Mouse (Mus musculus): ENCODE results near the gene Topbp1. TPM values are rescaled to one million over a fixed set of nuclear protein-coding genes. Genes with fewer than 3 reads are reported as not detected.

Topbp1 gene
- polyA plus RNA-seq, 1 experiment from 2014 or later, result 68.1 TPM

GRCm38 (mm10) chr9:103301086-103301485 lies 3.9 kb upstream of the Topbp1 start:
- ATAC-seq (ENCODE audit: insufficient number of reproducible peaks, insufficient read depth, low FRiP score, low TSS enrichment, low read depth), result no peak
- Histone ChIP-seq H3K36me3 (no peaks in the 10 kb centered on the region), H3K9ac (no peak overlapping the region), H3K4me1 (peaks cover 9% of the 10 kb centered on the region; the same call in 1 of the 2 replicates), H3K4me2 (no peak overlapping the region), H3K27me3 (no peaks in the 10 kb centered on the region), H3K9me3 (no peaks in the 10 kb centered on the region), H3K27ac (no peak overlapping the region), H3K4me3 (no peak overlapping the region)
- WGBS, result 91% methylated on average over 8 of the region's 8 CpGs

GRCm38 (mm10) chr9:103302239-103302638 lies 2.8 kb upstream of the Topbp1 start:
- 70% methylated on average over 4 of the region's 4 CpGs for WGBS
- H3K27ac ChIP-seq, result no peak overlapping the region
- no peak overlapping the region for H3K4me3 ChIP-seq
- no peak overlapping the region for H3K4me2 ChIP-seq
- no peaks in the 10 kb centered on the region for H3K9me3 ChIP-seq
- ATAC-seq (ENCODE audit: insufficient number of reproducible peaks, insufficient read depth, low FRiP score, low TSS enrichment, low read depth), result no peak
- H3K27me3 ChIP-seq, result no peaks in the 10 kb centered on the region
- H3K9ac ChIP-seq, result no peak overlapping the region
- no peaks in the 10 kb centered on the region for H3K36me3 ChIP-seq
- H3K4me1 ChIP-seq, result peaks cover 18% of the 10 kb centered on the region

- no peaks in the 10 kb centered on the region for H3K27me3 ChIP-seq
- H3K36me3 ChIP-seq, result no peaks in the 10 kb centered on the region
- no peak overlapping the region for H3K4me2 ChIP-seq
- no peak for ATAC-seq (ENCODE audit: insufficient number of reproducible peaks, insufficient read depth, low FRiP score, low TSS enrichment, low read depth)
- H3K9me3 ChIP-seq, result no peaks in the 10 kb centered on the region
- H3K4me1 ChIP-seq, result peaks cover 20% of the 10 kb centered on the region
- no peak overlapping the region for H3K9ac ChIP-seq
- H3K27ac ChIP-seq, result no peak overlapping the region
- no peak overlapping the region for H3K4me3 ChIP-seq
- 58% methylated on average over 3 of the region's 3 CpGs for WGBS
Measured at GRCm38 (mm10) chr9:103302666-103303065, 2.3 kb upstream of the Topbp1 start.

GRCm38 (mm10) chr9:103305332-103306041 lies 472 bp downstream of the Topbp1 start:
- H3K4me2 ChIP-seq, result peak overlapping the region; percentile 76
- under 1% methylated on average over 40 of the region's 40 CpGs for WGBS
- peaks cover 20% of the 10 kb centered on the region for H3K36me3 ChIP-seq
- ATAC-seq (ENCODE audit: insufficient number of reproducible peaks, insufficient read depth, low FRiP score, low TSS enrichment, low read depth), result peak; percentile 48
- H3K9me3 ChIP-seq, result no peaks in the 10 kb centered on the region
- H3K4me1 ChIP-seq, result peaks cover 20% of the 10 kb centered on the region
- H3K27me3 ChIP-seq, result no peaks in the 10 kb centered on the region
- H3K27ac ChIP-seq, result peak overlapping the region; percentile 90
- peak overlapping the region; percentile 94 for H3K9ac ChIP-seq
- peak overlapping the region; percentile 93 for H3K4me3 ChIP-seq

- Histone ChIP-seq H3K9me3 (no peaks in the 10 kb centered on the region), H3K27ac (no peak overlapping the region), H3K36me3 (peaks cover 55% of the 10 kb centered on the region), H3K4me1 (peaks cover 14% of the 10 kb centered on the region), H3K4me3 (no peak overlapping the region), H3K27me3 (no peaks in the 10 kb centered on the region), H3K9ac (no peak overlapping the region), H3K4me2 (no peak overlapping the region)
- ATAC-seq (ENCODE audit: insufficient number of reproducible peaks, insufficient read depth, low FRiP score, low TSS enrichment, low read depth), result no peak
- 83% methylated on average over 6 of the region's 6 CpGs for WGBS
Measured at GRCm38 (mm10) chr9:103309832-103310231, 4.8 kb downstream of the Topbp1 start.

GRCm38 (mm10) chr9:103324678-103325077 lies 19.7 kb downstream of the Topbp1 start:
- no peak overlapping the region for H3K4me2 ChIP-seq

GRCm38 (mm10) chr9:103326449-103326848 lies 21.4 kb downstream of the Topbp1 start:
- Histone ChIP-seq H3K9ac (no peak overlapping the region), H3K4me2 (no peak overlapping the region), H3K9me3 (no peaks in the 10 kb centered on the region), H3K36me3 (peaks cover 88% of the 10 kb centered on the region), H3K27ac (no peak overlapping the region), H3K4me3 (no peak overlapping the region), H3K27me3 (no peaks in the 10 kb centered on the region), H3K4me1 (no peaks in the 10 kb centered on the region)
- 90% methylated on average over 9 of the region's 9 CpGs for WGBS
- no peak for ATAC-seq (ENCODE audit: insufficient number of reproducible peaks, insufficient read depth, low FRiP score, low TSS enrichment, low read depth)

More at GRCm38 (mm10) chr9:103324678-103325077, 19.7 kb downstream of the Topbp1 start:
- no peaks in the 10 kb centered on the region for H3K9me3 ChIP-seq
- no peak overlapping the region for H3K27ac ChIP-seq
- H3K4me1 ChIP-seq, result no peaks in the 10 kb centered on the region
- no peak for ATAC-seq (ENCODE audit: insufficient number of reproducible peaks, insufficient read depth, low FRiP score, low TSS enrichment, low read depth)
- peaks cover 92% of the 10 kb centered on the region for H3K36me3 ChIP-seq
- no peaks in the 10 kb centered on the region for H3K27me3 ChIP-seq
- no peak overlapping the region for H3K9ac ChIP-seq
- WGBS, result 69% methylated on average over 1 of the region's 2 CpGs
- no peak overlapping the region for H3K4me3 ChIP-seq

- H3K4me2 ChIP-seq, result no peak overlapping the region
- peaks cover 91% of the 10 kb centered on the region for H3K36me3 ChIP-seq
- H3K27ac ChIP-seq, result no peak overlapping the region
- no peak for ATAC-seq (ENCODE audit: insufficient number of reproducible peaks, insufficient read depth, low FRiP score, low TSS enrichment, low read depth)
- H3K27me3 ChIP-seq, result no peaks in the 10 kb centered on the region
- H3K9ac ChIP-seq, result no peak overlapping the region
- 93% methylated on average over 6 of the region's 6 CpGs for WGBS
- no peaks in the 10 kb centered on the region for H3K4me1 ChIP-seq
- H3K4me3 ChIP-seq, result no peak overlapping the region
- H3K9me3 ChIP-seq, result no peaks in the 10 kb centered on the region
Measured at GRCm38 (mm10) chr9:103332663-103333062, 27.6 kb downstream of the Topbp1 start.

GRCm38 (mm10) chr9:103336912-103337311 lies 31.9 kb downstream of the Topbp1 start:
- Histone ChIP-seq H3K27ac (no peak overlapping the region), H3K4me1 (no peaks in the 10 kb centered on the region), H3K4me2 (no peak overlapping the region), H3K9me3 (no peaks in the 10 kb centered on the region), H3K9ac (no peak overlapping the region), H3K27me3 (no peaks in the 10 kb centered on the region), H3K36me3 (peaks cover 91% of the 10 kb centered on the region), H3K4me3 (no peak overlapping the region)
- ATAC-seq (ENCODE audit: insufficient number of reproducible peaks, insufficient read depth, low FRiP score, low TSS enrichment, low read depth), result no peak

- H3K4me3 ChIP-seq, result no peak overlapping the region
- WGBS, result 89% methylated on average over 4 of the region's 4 CpGs
- no peak for ATAC-seq (ENCODE audit: insufficient number of reproducible peaks, insufficient read depth, low FRiP score, low TSS enrichment, low read depth)
Measured at GRCm38 (mm10) chr9:103347045-103347444, 42.0 kb downstream of the Topbp1 start.

GRCm38 (mm10) chr9:103347996-103348490 lies 43.0 kb downstream of the Topbp1 start:
- no peak overlapping the region for H3K4me2 ChIP-seq
- ATAC-seq (ENCODE audit: insufficient number of reproducible peaks, insufficient read depth, low FRiP score, low TSS enrichment, low read depth), result no peak
- H3K4me3 ChIP-seq, result no peak overlapping the region
- WGBS, result 71% methylated on average over 1 of the region's 1 CpGs
- no peaks in the 10 kb centered on the region for H3K4me1 ChIP-seq
- no peak overlapping the region for H3K9ac ChIP-seq
- H3K36me3 ChIP-seq, result peaks cover 79% of the 10 kb centered on the region
- H3K27me3 ChIP-seq, result no peaks in the 10 kb centered on the region
- no peaks in the 10 kb centered on the region for H3K9me3 ChIP-seq
- no peak overlapping the region for H3K27ac ChIP-seq

More at GRCm38 (mm10) chr9:103347045-103347444, 42.0 kb downstream of the Topbp1 start:
- Histone ChIP-seq H3K36me3 (peaks cover 80% of the 10 kb centered on the region), H3K9me3 (no peaks in the 10 kb centered on the region), H3K27ac (no peak overlapping the region), H3K9ac (no peak overlapping the region), H3K4me1 (no peaks in the 10 kb centered on the region), H3K4me2 (no peak overlapping the region), H3K27me3 (no peaks in the 10 kb centered on the region)

GRCm38 (mm10) chr9:103348791-103349190 lies 43.8 kb downstream of the Topbp1 start:
- H3K9ac ChIP-seq, result no peak overlapping the region
- H3K4me3 ChIP-seq, result no peak overlapping the region
- peaks cover 73% of the 10 kb centered on the region for H3K36me3 ChIP-seq
- H3K4me2 ChIP-seq, result no peak overlapping the region
- no peak for ATAC-seq (ENCODE audit: insufficient number of reproducible peaks, insufficient read depth, low FRiP score, low TSS enrichment, low read depth)
- H3K27me3 ChIP-seq, result no peaks in the 10 kb centered on the region
- H3K27ac ChIP-seq, result no peak overlapping the region
- H3K4me1 ChIP-seq, result no peaks in the 10 kb centered on the region
- H3K9me3 ChIP-seq, result no peaks in the 10 kb centered on the region
